Mouse (Mus musculus) embryonic facial prominence, embryonic 12.5 days (tissue): Measurements from ENCODE around the gene Dnal4. TPM values are rescaled to one million over a fixed set of nuclear protein-coding genes. Genes with fewer than 3 reads are reported as not detected.
A peak's percentile ranks its signal among the peaks of the same experiment; 100 is the strongest.

Source experiments
- ATAC-seq: fragments of 200-750 bp; cut with Nextera tagmentation; 2 replicates; pipeline ENCODE4 v1.8.0; 2017; ENCODE audit not compliant: insufficient number of reproducible peaks, insufficient read depth, low FRiP score, low TSS enrichment
- H3K27ac ChIP-seq: fragments of 300-500 bp; sonication (generic); 2 replicates; pipeline ENCODE4 v1.5.1; 2016; ENCODE audit warnings: mild to moderate bottlenecking
- H3K27me3 ChIP-seq: fragments of 300-500 bp; sonication (generic); 2 replicates; pipeline ENCODE4 v1.6.1; 2016; ENCODE audit warnings: mild to moderate bottlenecking, moderate library complexity
- H3K36me3 ChIP-seq: fragments of 300-500 bp; sonication (generic); 2 replicates; pipeline ENCODE4 v1.6.1; 2016; ENCODE audit warnings: mild to moderate bottlenecking
- H3K4me1 ChIP-seq: fragments of 300-500 bp; sonication (generic); 2 replicates; pipeline ENCODE4 v1.6.1; 2016
- H3K4me2 ChIP-seq: fragments of 300-500 bp; sonication (generic); replicated peaks from 2 replicates; pipeline ENCODE4 v1.6.1; 2016; ENCODE audit warnings: mild to moderate bottlenecking, moderate library complexity
- H3K4me3 ChIP-seq: fragments of 300-500 bp; sonication (generic); 2 replicates; pipeline ENCODE4 v1.5.1; 2016; ENCODE audit warnings: mild to moderate bottlenecking
- H3K9ac ChIP-seq: fragments of 300-500 bp; sonication (generic); 2 replicates; pipeline ENCODE4 v1.6.1; 2016; ENCODE audit warnings: mild to moderate bottlenecking, moderate library complexity
- H3K9me3 ChIP-seq: fragments of 300-500 bp; sonication (generic); 2 replicates; pipeline ENCODE4 v1.6.1; 2016; ENCODE audit warnings: mild to moderate bottlenecking, moderate library complexity
- WGBS: fragments of 180-500 bp; shearing (Covaris S2); methylation state at CpG from one replicate; pipeline ENCODE4 v1.1.7; 2016; 5-methylcytosine and 5-hydroxymethylcytosine counted together
- polyA plus RNA-seq: library from polyadenylated mRNA; unstranded; fragments of >200 nt; fragmentation: Nextera tagmentation; extraction: Ambion mirVana; gene quantifications from 2 replicates; pipeline ENCODE4 v1.2.1, GENCODE M21; 2016

Dnal4 gene
- polyA plus RNA-seq, 1 experiment from 2014 or later, result 70.3 TPM

- Histone ChIP-seq H3K4me3 (no peak overlapping the region), H3K4me2 (no peak overlapping the region), H3K27ac (peak overlapping the region; percentile 5; the same call in 1 of the 2 replicates), H3K9me3 (no peaks in the 10 kb centered on the region), H3K9ac (no peak overlapping the region), H3K4me1 (no peaks in the 10 kb centered on the region), H3K36me3 (no peaks in the 10 kb centered on the region), H3K27me3 (no peaks in the 10 kb centered on the region)
- no peak for ATAC-seq
- WGBS, result 65% methylated on average over 8 of the region's 8 CpGs
These were observed 21.5 kb downstream of the Dnal4 start for GRCm38 (mm10) chr15:79755977-79756625.

GRCm38 (mm10) chr15:79755176-79755575 is 22.5 kb downstream of the Dnal4 start:
- Histone ChIP-seq H3K4me1 (no peaks in the 10 kb centered on the region), H3K4me3 (no peak overlapping the region), H3K27me3 (no peaks in the 10 kb centered on the region), H3K9me3 (no peaks in the 10 kb centered on the region), H3K9ac (no peak overlapping the region), H3K27ac (no peak overlapping the region), H3K36me3 (no peaks in the 10 kb centered on the region), H3K4me2 (no peak overlapping the region)
- no peak for ATAC-seq
- WGBS, result 86% methylated on average over 4 of the region's 4 CpGs

GRCm38 (mm10) chr15:79753873-79754272 is 23.8 kb downstream of the Dnal4 start:
- no peaks in the 10 kb centered on the region for H3K9me3 ChIP-seq
- H3K4me3 ChIP-seq, result no peak overlapping the region
- no peak for ATAC-seq
- WGBS, result 62% methylated on average over 4 of the region's 4 CpGs
- H3K27me3 ChIP-seq, result no peaks in the 10 kb centered on the region
- no peaks in the 10 kb centered on the region for H3K36me3 ChIP-seq
- H3K4me2 ChIP-seq, result no peak overlapping the region
- H3K9ac ChIP-seq, result peak overlapping the region; percentile 5; the same call in 1 of the 2 replicates
- no peak overlapping the region for H3K27ac ChIP-seq
- no peaks in the 10 kb centered on the region for H3K4me1 ChIP-seq

- no peak overlapping the region for H3K27ac ChIP-seq
- no peak overlapping the region for H3K4me3 ChIP-seq
- no peaks in the 10 kb centered on the region for H3K4me1 ChIP-seq
- no peak for ATAC-seq
- no peak overlapping the region for H3K4me2 ChIP-seq
- H3K9ac ChIP-seq, result no peak overlapping the region
- no peaks in the 10 kb centered on the region for H3K36me3 ChIP-seq
- H3K9me3 ChIP-seq, result no peaks in the 10 kb centered on the region
- no peaks in the 10 kb centered on the region for H3K27me3 ChIP-seq
- 81% methylated on average over 3 of the region's 3 CpGs for WGBS
These were observed 24.3 kb downstream of the Dnal4 start for GRCm38 (mm10) chr15:79753420-79753752.

- Histone ChIP-seq H3K36me3 (no peaks in the 10 kb centered on the region), H3K9me3 (no peaks in the 10 kb centered on the region), H3K27ac (no peak overlapping the region), H3K9ac (no peak overlapping the region), H3K4me1 (no peaks in the 10 kb centered on the region), H3K27me3 (no peaks in the 10 kb centered on the region), H3K4me2 (no peak overlapping the region), H3K4me3 (no peak overlapping the region)
- ATAC-seq, result no peak
- WGBS, result 21% methylated on average over 11 of the region's 11 CpGs
These were observed 24.8 kb downstream of the Dnal4 start for GRCm38 (mm10) chr15:79752742-79753419.

DNA sequence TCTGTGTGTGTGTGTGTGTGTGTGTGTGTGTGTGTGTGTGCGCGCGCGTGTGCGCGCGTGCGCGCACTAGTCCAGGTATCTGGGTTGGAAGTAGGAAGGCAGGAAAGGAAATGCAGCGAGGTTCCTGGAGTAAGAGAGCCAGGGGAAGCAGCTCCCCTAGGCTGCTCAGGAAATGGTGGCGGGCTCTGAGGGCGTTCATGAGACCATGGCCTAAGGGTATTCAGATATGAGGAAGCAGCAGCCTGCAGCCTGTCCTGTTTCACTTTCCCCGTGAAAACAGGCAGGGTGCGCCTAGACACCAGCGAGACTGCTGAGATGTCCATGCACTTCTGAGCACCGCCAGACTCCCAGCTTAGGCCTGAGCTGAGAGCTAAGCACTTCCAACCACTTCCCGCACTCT is 25.9 kb downstream of the Dnal4 start:
- no peaks in the 10 kb centered on the region for H3K36me3 ChIP-seq
- no peak for ATAC-seq
- 77% methylated on average over 17 of the region's 17 CpGs for WGBS
- no peaks in the 10 kb centered on the region for H3K9me3 ChIP-seq
- H3K4me3 ChIP-seq, result no peak overlapping the region
- H3K4me1 ChIP-seq, result no peaks in the 10 kb centered on the region
- H3K9ac ChIP-seq, result no peak overlapping the region
- no peak overlapping the region for H3K4me2 ChIP-seq
- no peak overlapping the region for H3K27ac ChIP-seq
- H3K27me3 ChIP-seq, result no peaks in the 10 kb centered on the region

- ATAC-seq, result no peak
- no peak overlapping the region for H3K4me2 ChIP-seq
- H3K4me3 ChIP-seq, result no peak overlapping the region
- no peaks in the 10 kb centered on the region for H3K36me3 ChIP-seq
- no peak overlapping the region for H3K9ac ChIP-seq
- H3K9me3 ChIP-seq, result no peaks in the 10 kb centered on the region
- WGBS, result 87% methylated on average over 8 of the region's 8 CpGs
- no peak overlapping the region for H3K27ac ChIP-seq
- H3K4me1 ChIP-seq, result no peaks in the 10 kb centered on the region
- no peaks in the 10 kb centered on the region for H3K27me3 ChIP-seq
These were observed 27.4 kb downstream of the Dnal4 start for GRCm38 (mm10) chr15:79750266-79750665.

DNA sequence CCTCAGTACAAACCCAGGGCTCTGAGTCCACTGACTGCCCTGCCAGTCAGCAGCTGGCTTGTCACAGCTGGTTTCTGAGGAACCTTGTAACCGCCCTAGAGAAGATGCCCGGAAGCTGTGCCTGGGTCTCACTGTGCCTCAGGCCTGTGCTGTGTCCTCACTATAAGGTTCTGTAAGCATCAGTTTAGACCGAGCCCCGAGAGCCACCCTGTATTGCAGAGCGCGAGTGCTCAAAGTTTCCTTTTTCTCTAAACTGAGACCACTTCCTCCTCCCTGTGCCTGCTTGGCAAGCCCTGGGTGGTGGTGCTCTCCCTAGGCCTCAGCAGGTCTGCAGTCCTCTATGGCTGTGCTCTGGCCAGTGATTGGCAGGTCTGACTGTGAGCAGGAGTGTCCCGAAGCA is 28.5 kb downstream of the Dnal4 start:
- no peak overlapping the region for H3K27ac ChIP-seq
- H3K4me2 ChIP-seq, result no peak overlapping the region
- no peak for ATAC-seq
- H3K9me3 ChIP-seq, result no peaks in the 10 kb centered on the region
- no peak overlapping the region for H3K9ac ChIP-seq
- H3K36me3 ChIP-seq, result no peaks in the 10 kb centered on the region
- no peak overlapping the region for H3K4me3 ChIP-seq
- H3K27me3 ChIP-seq, result no peaks in the 10 kb centered on the region
- 91% methylated on average over 7 of the region's 7 CpGs for WGBS
- no peaks in the 10 kb centered on the region for H3K4me1 ChIP-seq

DNA sequence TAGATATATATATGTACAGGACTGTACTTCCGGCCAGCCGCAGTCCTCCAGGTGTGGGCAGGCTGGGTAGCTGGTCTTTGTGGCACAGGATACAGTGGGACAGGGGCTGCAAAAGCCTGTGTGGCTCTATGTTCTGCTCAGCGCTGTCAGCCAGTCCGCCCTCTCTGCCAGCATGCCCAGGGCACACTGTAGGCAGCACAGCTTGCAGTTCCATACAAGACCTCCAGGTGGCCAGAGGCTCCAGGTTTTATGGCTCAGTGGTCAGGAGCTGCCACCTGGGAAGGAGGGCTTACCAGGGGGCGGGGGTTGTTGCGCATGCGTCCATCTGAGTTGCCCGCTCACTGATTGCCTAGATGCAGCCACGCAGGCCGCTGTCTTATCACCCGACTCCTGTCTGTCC is 29.7 kb downstream of the Dnal4 start:
- no peak overlapping the region for H3K27ac ChIP-seq
- no peak overlapping the region for H3K4me3 ChIP-seq
- no peaks in the 10 kb centered on the region for H3K9me3 ChIP-seq
- no peak overlapping the region for H3K9ac ChIP-seq
- H3K4me2 ChIP-seq, result no peak overlapping the region
- ATAC-seq, result no peak
- H3K4me1 ChIP-seq, result 0 out of 2 replicates have a peak, but pooled peaks cover 2% of the 10 kb centered on the region
- 50% methylated on average over 11 of the region's 11 CpGs for WGBS
- H3K27me3 ChIP-seq, result no peaks in the 10 kb centered on the region
- H3K36me3 ChIP-seq, result no peaks in the 10 kb centered on the region

- no peak overlapping the region for H3K9ac ChIP-seq
- H3K27me3 ChIP-seq, result no peaks in the 10 kb centered on the region
- H3K9me3 ChIP-seq, result no peaks in the 10 kb centered on the region
- no peak for ATAC-seq
- H3K27ac ChIP-seq, result no peak overlapping the region
- WGBS, result 94% methylated on average over 5 of the region's 5 CpGs
- H3K4me3 ChIP-seq, result no peak overlapping the region
- H3K36me3 ChIP-seq, result no peaks in the 10 kb centered on the region
- H3K4me2 ChIP-seq, result no peak overlapping the region
- H3K4me1 ChIP-seq, result peaks cover 10% of the 10 kb centered on the region; the same call in 1 of the 2 replicates
These were observed 31.8 kb downstream of the Dnal4 start for GRCm38 (mm10) chr15:79745883-79746282.

GRCm38 (mm10) chr15:79745312-79745711 is 32.3 kb downstream of the Dnal4 start:
- Histone ChIP-seq H3K27me3 (no peaks in the 10 kb centered on the region), H3K4me3 (no peak overlapping the region), H3K4me1 (peaks cover 11% of the 10 kb centered on the region; the same call in 1 of the 2 replicates), H3K9ac (no peak overlapping the region; the same call in 1 of the 2 replicates), H3K4me2 (no peak overlapping the region), H3K36me3 (no peaks in the 10 kb centered on the region), H3K9me3 (no peaks in the 10 kb centered on the region), H3K27ac (no peak overlapping the region)
- 85% methylated on average over 10 of the region's 10 CpGs for WGBS
- ATAC-seq, result no peak

DNA sequence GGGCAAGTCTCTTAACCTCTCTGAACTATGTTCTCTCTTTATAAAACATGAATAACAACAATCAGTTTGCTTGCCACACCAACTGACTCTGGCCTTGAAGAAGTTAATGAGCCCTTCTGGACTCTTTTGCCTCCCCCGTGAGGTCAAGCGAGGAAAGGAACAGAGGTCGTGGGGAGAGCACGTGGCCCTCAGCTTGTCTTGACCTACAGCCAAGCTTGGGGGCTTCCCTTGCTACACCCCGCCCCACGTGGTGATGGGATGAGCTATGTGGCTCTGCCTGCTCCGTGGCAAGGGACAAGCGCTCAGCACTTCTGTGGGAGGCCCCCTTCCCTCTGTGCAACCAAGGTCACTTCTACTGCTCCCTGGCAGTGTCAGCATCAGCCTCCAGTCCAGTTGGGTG is 32.9 kb downstream of the Dnal4 start:
- Histone ChIP-seq H3K27ac (no peak overlapping the region), H3K9me3 (no peaks in the 10 kb centered on the region), H3K4me2 (no peak overlapping the region), H3K4me3 (no peak overlapping the region), H3K4me1 (peaks cover 11% of the 10 kb centered on the region; the same call in 1 of the 2 replicates), H3K36me3 (no peaks in the 10 kb centered on the region), H3K9ac (no peak overlapping the region), H3K27me3 (no peaks in the 10 kb centered on the region)
- no peak for ATAC-seq
- WGBS, result 83% methylated on average over 8 of the region's 8 CpGs
